ENCODE assay signal across 13 mouse cellular contexts in genomic region chr19:53437991-53438390, GRCm38 (mm10). TPM values are rescaled to one million over a fixed set of nuclear protein-coding genes. Genes with fewer than 3 reads are reported as not detected.
A peak's percentile ranks its signal among the peaks of the same experiment; 100 is the strongest.
DNase-seq lines count a peak whose midpoint lies in the region; ATAC-seq and TF ChIP-seq lines count a peak whose summit lies in the region.
"Had no signal": no experiment of that assay in that cellular context is flagged by ENCODE, and none has a peak within 500 bp of the region (broad histone marks: within the 10 kb centered on the region; RNA-seq: fewer than 3 reads in every experiment).

No protein-coding gene starts in this region.

- no peaks in the 10 kb centered on the region for H3K9me3 ChIP-seq in heart, embryonic 10.5 days
- no peaks in the 10 kb centered on the region for H3K9me3 ChIP-seq in kidney, postnatal 0 days (replicated peaks; ENCODE audit: low read length)
- H3K9me3 ChIP-seq in liver, embryonic 15.5 days (replicated peaks), result no peaks in the 10 kb centered on the region
- H3K9me3 ChIP-seq: embryonic facial prominence, embryonic 12.5 days; midbrain, embryonic 10.5 days had no signal

- H3K9ac ChIP-seq in kidney, postnatal 0 days (ENCODE audit: low read depth, low read length), result no peak overlapping the region
- H3K9ac ChIP-seq in liver, embryonic 15.5 days, result no peak overlapping the region
- H3K9ac ChIP-seq: embryonic facial prominence, embryonic 12.5 days had no signal

- no peak overlapping the region for H3K4me2 ChIP-seq in kidney, postnatal 0 days (ENCODE audit: low read length)
- no peak overlapping the region for H3K4me2 ChIP-seq in liver, embryonic 15.5 days
- H3K4me2 ChIP-seq: embryonic facial prominence, embryonic 12.5 days had no signal

- H3K4me3 ChIP-seq in heart, embryonic 10.5 days, result no peak overlapping the region
- no peak overlapping the region for H3K4me3 ChIP-seq in kidney, postnatal 0 days (replicated peaks; ENCODE audit: low read depth, low read length)
- no peak overlapping the region for H3K4me3 ChIP-seq in liver, embryonic 15.5 days (replicated peaks)
- H3K4me3 ChIP-seq: embryonic facial prominence, embryonic 12.5 days; midbrain, embryonic 10.5 days; myocyte had no signal

- peaks cover 49% of the 10 kb centered on the region for H3K4me1 ChIP-seq in heart, embryonic 10.5 days
- H3K4me1 ChIP-seq in kidney, postnatal 0 days (replicated peaks; ENCODE audit: insufficient read depth, low read length), result peaks cover 14% of the 10 kb centered on the region
- peaks cover 15% of the 10 kb centered on the region for H3K4me1 ChIP-seq in liver, embryonic 15.5 days (replicated peaks)

- 0 out of 2 replicates have a peak, but pooled peaks have one; percentile 6 for ATAC-seq in kidney, postnatal 0 days (replicated peaks; ENCODE audit: low FRiP score, low read depth)
- peak; percentile 23; the same call in 1 of the 2 replicates for ATAC-seq in liver, embryonic 15.5 days (ENCODE audit: insufficient read depth)
- ATAC-seq: inflammation-experienced regulatory T-cells, adult 6 months had no signal

- no peak for DNase-seq in heart, embryonic 10.5 days (ENCODE audit: low spot score)
- no peak for DNase-seq in heart, postnatal 14 days
- no peak for DNase-seq in kidney, postnatal 0 days (ENCODE audit: low spot score)
- no peak for DNase-seq in kidney, postnatal 25 days
- peak; percentile 54 for DNase-seq in adrenal gland, adult 8-10 months
- no peak for DNase-seq in c-Kit-positive CD71-positive TER-119-positive erythroid progenitor cells, embryonic 14.5 days (ENCODE audit: low spot score)
- DNase-seq in right cerebral cortex, postnatal 25 days, result no peak
- DNase-seq: cerebellum, postnatal 25 days had no signal

- TF ChIP-seq CTCF in kidney, postnatal 0 days (IDR thresholded peaks at IDR 0.05; ENCODE audit: low read depth), result no peak

- H3K36me3 ChIP-seq in heart, embryonic 10.5 days, result no peaks in the 10 kb centered on the region
- no peaks in the 10 kb centered on the region for H3K36me3 ChIP-seq in kidney, postnatal 0 days (ENCODE audit: insufficient read depth, low read length)
- H3K36me3 ChIP-seq in liver, embryonic 15.5 days (replicated peaks), result no peaks in the 10 kb centered on the region
- H3K36me3 ChIP-seq: embryonic facial prominence, embryonic 12.5 days; midbrain, embryonic 10.5 days had no signal

- no peaks in the 10 kb centered on the region for H3K27me3 ChIP-seq in heart, embryonic 10.5 days (ENCODE audit: insufficient read depth, poor library complexity, severe bottlenecking)
- no peaks in the 10 kb centered on the region for H3K27me3 ChIP-seq in kidney, postnatal 0 days (ENCODE audit: insufficient read depth, low read length)
- H3K27me3 ChIP-seq in liver, embryonic 15.5 days, result no peaks in the 10 kb centered on the region
- H3K27me3 ChIP-seq: embryonic facial prominence, embryonic 12.5 days had no signal

- intact Hi-C loops in heart, postnatal 14 days (cut with DNase I), result no loop called here

- 83% methylated on average over 8 of the region's 8 CpGs for WGBS in heart, embryonic 10.5 days
- 57% methylated on average over 8 of the region's 8 CpGs for WGBS in kidney, postnatal 0 days
- whole genome bisulfite sequencing in liver, embryonic 15.5 days (ENCODE audit: insufficient replicate concordance), result 63% methylated on average over 8 of the region's 8 CpGs

- peak overlapping the region; percentile 54; the same call in 1 of the 2 replicates for H3K27ac ChIP-seq in heart, embryonic 10.5 days
- peak overlapping the region; percentile 70 for H3K27ac ChIP-seq in kidney, postnatal 0 days
- H3K27ac ChIP-seq in liver, embryonic 15.5 days (replicated peaks), result 0 out of 2 replicates have a peak overlapping the region, but pooled peaks have one; percentile 9
- H3K27ac ChIP-seq: embryonic facial prominence, embryonic 12.5 days; midbrain, embryonic 10.5 days had no signal

RNA-seq across cellular contexts. Expression of gene Smndc1, which starts 47.6 kb away (rescaled TPM):
- polyA plus RNA-seq in heart, embryonic 10.5 days (2016; fragmentation: Nextera tagmentation; extraction: Ambion mirVana), result 27.6 and 31.7 TPM in 2 replicates
- total RNA-seq in heart, postnatal 14 days (2021), result 10 to 100 TPM; 29.7 to 31.6 TPM
- polyA plus RNA-seq in kidney, postnatal 0 days (2015; fragmentation: Nextera tagmentation; extraction: Ambion mirVana), result 47.2 and 47.6 TPM in 2 replicates
- 10 to 100 TPM; 40.5 to 49.4 (median 45.6) TPM for total RNA-seq in adrenal gland, adult 8-10 months (2022)
- polyA plus RNA-seq in liver, embryonic 15.5 days (2015; fragmentation: Nextera tagmentation; extraction: Ambion mirVana), result 15.7 and 16.8 TPM in 2 replicates

Comparison
In these comparisons a context has a peak if more than half of its experiments do, and no peak if none do; other contexts are left out.
1. H3K27ac ChIP-seq: peak in every context shown above with its lines; median percentile 70 in kidney, postnatal 0 days; 54 in heart, embryonic 10.5 days; 9 in liver, embryonic 15.5 days.